Comparison of ENCODE assay signal across 9 mouse cellular contexts in genomic region chr17:13737336-13737735, GRCm38 (mm10). TPM values are rescaled to one million over a fixed set of nuclear protein-coding genes. Genes with fewer than 3 reads are reported as not detected.
A peak's percentile ranks its signal among the peaks of the same experiment; 100 is the strongest.
DNase-seq lines count a peak whose midpoint lies in the region; ATAC-seq lines count a peak whose summit lies in the region.
"Had no signal": no experiment of that assay in that cellular context is flagged by ENCODE, and none has a peak within 500 bp of the region (broad histone marks: within the 10 kb centered on the region; RNA-seq: fewer than 3 reads in every experiment).

No protein-coding gene starts in this region.

- no peaks in the 10 kb centered on the region for H3K36me3 ChIP-seq in heart, embryonic 10.5 days
- H3K36me3 ChIP-seq in heart, embryonic 12.5 days, result no peaks in the 10 kb centered on the region
- H3K36me3 ChIP-seq in hindbrain, embryonic 14.5 days (replicated peaks; ENCODE audit: control insufficient read depth, insufficient read depth), result no peaks in the 10 kb centered on the region
- H3K36me3 ChIP-seq in neural tube, embryonic 15.5 days, result no peaks in the 10 kb centered on the region
- H3K36me3 ChIP-seq in liver, embryonic 12.5 days, result no peaks in the 10 kb centered on the region

- no peak for ATAC-seq in heart, embryonic 12.5 days (ENCODE audit: insufficient number of reproducible peaks, low FRiP score)
- ATAC-seq in hindbrain, embryonic 14.5 days (ENCODE audit: low FRiP score), result peak; percentile 36; the same call in 1 of the 2 replicates
- no peak for ATAC-seq in neural tube, embryonic 15.5 days (ENCODE audit: low FRiP score)
- no peak for ATAC-seq in liver, embryonic 12.5 days

- no peaks in the 10 kb centered on the region for H3K9me3 ChIP-seq in heart, embryonic 10.5 days
- H3K9me3 ChIP-seq in heart, embryonic 12.5 days (replicated peaks), result no peaks in the 10 kb centered on the region
- H3K9me3 ChIP-seq in hindbrain, embryonic 14.5 days (ENCODE audit: control insufficient read depth, low read length), result no peaks in the 10 kb centered on the region
- H3K9me3 ChIP-seq in neural tube, embryonic 15.5 days (replicated peaks), result no peaks in the 10 kb centered on the region
- H3K9me3 ChIP-seq in liver, embryonic 12.5 days (replicated peaks), result no peaks in the 10 kb centered on the region

- peak; percentile 75 for DNase-seq in heart, embryonic 10.5 days (ENCODE audit: low spot score)
- DNase-seq in ovary, postnatal 36 days (ENCODE audit: low spot score), result peak; percentile 3
- DNase-seq in ovary, adult 18-20 months (ENCODE audit: low spot score), result no peak
- DNase-seq in hindbrain, embryonic 14.5 days (ENCODE audit: low spot score), result no peak
- no peak for DNase-seq in gastrocnemius, adult 8-10 months (ENCODE audit: low spot score in 2 of 2)
- DNase-seq: retina, postnatal 1 day had no signal

- H3K4me1 ChIP-seq in heart, embryonic 10.5 days, result peaks cover 68% of the 10 kb centered on the region
- peaks cover 59% of the 10 kb centered on the region for H3K4me1 ChIP-seq in heart, embryonic 12.5 days (replicated peaks)
- H3K4me1 ChIP-seq in hindbrain, embryonic 14.5 days (replicated peaks; ENCODE audit: control insufficient read depth, insufficient read depth, low read length), result no peaks in the 10 kb centered on the region
- H3K4me1 ChIP-seq in neural tube, embryonic 15.5 days, result peaks cover 5% of the 10 kb centered on the region
- H3K4me1 ChIP-seq in liver, embryonic 12.5 days, result peaks cover 8% of the 10 kb centered on the region

- H3K27ac ChIP-seq in heart, embryonic 10.5 days, result peak overlapping the region; percentile 78
- no peak overlapping the region for H3K27ac ChIP-seq in heart, embryonic 12.5 days (ENCODE audit: poor library complexity, severe bottlenecking)
- H3K27ac ChIP-seq in hindbrain, embryonic 14.5 days, result 0 out of 2 replicates have a peak overlapping the region, but pooled peaks have one; percentile 14
- H3K27ac ChIP-seq in neural tube, embryonic 15.5 days (replicated peaks), result 0 out of 2 replicates have a peak overlapping the region, but pooled peaks have one; percentile 8
- no peak overlapping the region for H3K27ac ChIP-seq in liver, embryonic 12.5 days

- WGBS in heart, embryonic 10.5 days, result 62% methylated on average over 6 of the region's 6 CpGs
- 54% methylated on average over 6 of the region's 6 CpGs for WGBS in heart, embryonic 12.5 days
- WGBS in hindbrain, embryonic 14.5 days, result 63% methylated on average over 6 of the region's 6 CpGs
- WGBS in neural tube, embryonic 15.5 days, result 52% methylated on average over 6 of the region's 6 CpGs
- 56% methylated on average over 6 of the region's 6 CpGs for WGBS in liver, embryonic 12.5 days (ENCODE audit: insufficient replicate concordance)

- H3K4me3 ChIP-seq in heart, embryonic 10.5 days, result no peak overlapping the region
- no peak overlapping the region for H3K4me3 ChIP-seq in heart, embryonic 12.5 days
- no peak overlapping the region for H3K4me3 ChIP-seq in hindbrain, embryonic 14.5 days (replicated peaks; ENCODE audit: low read length)
- H3K4me3 ChIP-seq in neural tube, embryonic 15.5 days (replicated peaks), result no peak overlapping the region
- H3K4me3 ChIP-seq in liver, embryonic 12.5 days, result no peak overlapping the region

- H3K4me2 ChIP-seq in heart, embryonic 12.5 days, result no peak overlapping the region
- H3K4me2 ChIP-seq in hindbrain, embryonic 14.5 days (replicated peaks), result no peak overlapping the region
- no peak overlapping the region for H3K4me2 ChIP-seq in neural tube, embryonic 15.5 days
- no peak overlapping the region for H3K4me2 ChIP-seq in liver, embryonic 12.5 days

- H3K9ac ChIP-seq in heart, embryonic 12.5 days, result no peak overlapping the region
- no peak overlapping the region for H3K9ac ChIP-seq in hindbrain, embryonic 14.5 days
- no peak overlapping the region for H3K9ac ChIP-seq in neural tube, embryonic 15.5 days (replicated peaks)
- no peak overlapping the region for H3K9ac ChIP-seq in liver, embryonic 12.5 days

- no peaks in the 10 kb centered on the region for H3K27me3 ChIP-seq in heart, embryonic 10.5 days (ENCODE audit: insufficient read depth, poor library complexity, severe bottlenecking)
- H3K27me3 ChIP-seq in heart, embryonic 12.5 days (replicated peaks), result no peaks in the 10 kb centered on the region
- no peaks in the 10 kb centered on the region for H3K27me3 ChIP-seq in hindbrain, embryonic 14.5 days (ENCODE audit: control insufficient read depth, insufficient read depth, low read length)
- no peaks in the 10 kb centered on the region for H3K27me3 ChIP-seq in neural tube, embryonic 15.5 days (replicated peaks)
- peaks cover 19% of the 10 kb centered on the region; the same call in 1 of the 2 replicates for H3K27me3 ChIP-seq in liver, embryonic 12.5 days (replicated peaks)

RNA-seq across cellular contexts. Expression of gene Afdn, which starts 23.0 kb away (rescaled TPM):
- 91.3 and 110 TPM in 2 replicates for polyA plus RNA-seq in heart, embryonic 10.5 days (2016; fragmentation: Nextera tagmentation; extraction: Ambion mirVana)
- 106 and 108 TPM in 2 replicates for polyA plus RNA-seq in heart, embryonic 12.5 days (2016; fragmentation: Nextera tagmentation; extraction: Ambion mirVana)
- 117 and 140 TPM in 2 replicates for polyA plus RNA-seq in hindbrain, embryonic 14.5 days (2014; fragmentation: Nextera tagmentation; extraction: Ambion mirVana)
- 90.4 and 124 TPM in 2 replicates for polyA plus RNA-seq in neural tube, embryonic 15.5 days (2015; fragmentation: Nextera tagmentation; extraction: Ambion mirVana)
- 19.4 and 21.3 TPM in 2 replicates for polyA plus RNA-seq in liver, embryonic 12.5 days (2016; fragmentation: Nextera tagmentation; extraction: Ambion mirVana)
- 10 to 100 TPM; 20.0 to 46.7 (median 32.8) TPM for total RNA-seq in gastrocnemius, adult 8-10 months (2022)

RNA-seq across cellular contexts. Expression of gene Tcte2, which starts 24.3 kb away (rescaled TPM):
- polyA plus RNA-seq in heart, embryonic 10.5 days (2016; fragmentation: Nextera tagmentation; extraction: Ambion mirVana), result 3.3 and 3.7 TPM in 2 replicates
- 3.6 and 4.9 TPM in 2 replicates for polyA plus RNA-seq in heart, embryonic 12.5 days (2016; fragmentation: Nextera tagmentation; extraction: Ambion mirVana)
- polyA plus RNA-seq in hindbrain, embryonic 14.5 days (2014; fragmentation: Nextera tagmentation; extraction: Ambion mirVana), result 17.1 and 20.3 TPM in 2 replicates
- polyA plus RNA-seq in neural tube, embryonic 15.5 days (2015; fragmentation: Nextera tagmentation; extraction: Ambion mirVana), result 15.4 and 20.3 TPM in 2 replicates
- polyA plus RNA-seq in liver, embryonic 12.5 days (2016; fragmentation: Nextera tagmentation; extraction: Ambion mirVana), result 0.33 and 0.49 TPM in 2 replicates
- 1 to 10 TPM; 1.0 to 2.3 (median 1.6) TPM for total RNA-seq in gastrocnemius, adult 8-10 months (2022)

Comparison
In these comparisons a context has a peak if more than half of its experiments do, and no peak if none do; other contexts are left out.
1. DNase-seq: peak in heart, embryonic 10.5 days (single experiment) and ovary, postnatal 36 days (single experiment); none in ovary, adult 18-20 months (single experiment), hindbrain, embryonic 14.5 days (single experiment) and gastrocnemius, adult 8-10 months (0 of 2).
2. H3K27ac ChIP-seq: peak in heart, embryonic 10.5 days (single experiment), hindbrain, embryonic 14.5 days (single experiment) and neural tube, embryonic 15.5 days (single experiment); none in heart, embryonic 12.5 days (single experiment) and liver, embryonic 12.5 days (single experiment).